7 mouse cellular contexts compared by ENCODE assay signal in genomic region chr3:28170911-28171618, GRCm38 (mm10).
DNase-seq lines count a peak whose midpoint lies in the region; ATAC-seq and TF ChIP-seq lines count a peak whose summit lies in the region.

No protein-coding gene starts in this region.

- WGBS in hindbrain, embryonic 14.5 days: 38% methylated on average over 17 of the region's 17 CpGs
- 25% methylated on average over 17 of the region's 17 CpGs for WGBS in liver, embryonic 12.5 days (ENCODE audit: insufficient replicate concordance)

- ATAC-seq in hindbrain, embryonic 14.5 days (ENCODE audit: low FRiP score): 0 out of 2 replicates have a peak, but pooled peaks have one; percentile 19
- peak; percentile 49; the same call in 1 of the 2 replicates for ATAC-seq in liver, embryonic 12.5 days

- 0 out of 2 replicates have a peak overlapping the region, but pooled peaks have one; percentile 3 for H3K4me2 ChIP-seq in hindbrain, embryonic 14.5 days (replicated peaks)
- H3K4me2 ChIP-seq in liver, embryonic 12.5 days: peak overlapping the region; percentile 58

- H3K9me3 ChIP-seq in ES-Bruce4 (replicated peaks; ENCODE audit: control insufficient read depth, insufficient read depth, low read length, poor library complexity, severe bottlenecking): no peaks in the 10 kb centered on the region
- H3K9me3 ChIP-seq in hindbrain, embryonic 14.5 days (ENCODE audit: control insufficient read depth, low read length): no peaks in the 10 kb centered on the region
- H3K9me3 ChIP-seq in liver, embryonic 12.5 days (replicated peaks): no peaks in the 10 kb centered on the region

- H3K4me1 ChIP-seq in ES-Bruce4 (ENCODE audit: control insufficient read depth, insufficient read depth, low read length): no peaks in the 10 kb centered on the region
- peaks cover 15% of the 10 kb centered on the region; the same call in 1 of the 2 replicates for H3K4me1 ChIP-seq in hindbrain, embryonic 14.5 days (replicated peaks; ENCODE audit: control insufficient read depth, insufficient read depth, low read length)
- H3K4me1 ChIP-seq in liver, embryonic 12.5 days: peaks cover 10% of the 10 kb centered on the region

- H3K27me3 ChIP-seq in ES-Bruce4 (ENCODE audit: control insufficient read depth, insufficient read depth, low read length, poor library complexity, severe bottlenecking): no peaks in the 10 kb centered on the region
- H3K27me3 ChIP-seq in hindbrain, embryonic 14.5 days (ENCODE audit: control insufficient read depth, insufficient read depth, low read length): no peaks in the 10 kb centered on the region
- H3K27me3 ChIP-seq in liver, embryonic 12.5 days (replicated peaks): no peaks in the 10 kb centered on the region

- no peak overlapping the region for H3K9ac ChIP-seq in ES-Bruce4 (ENCODE audit: low read depth, poor library complexity, severe bottlenecking)
- no peak overlapping the region for H3K9ac ChIP-seq in hindbrain, embryonic 14.5 days
- H3K9ac ChIP-seq in liver, embryonic 12.5 days: no peak overlapping the region

- TF ChIP-seq EP300 in ES-Bruce4 (IDR thresholded peaks at IDR 0.05; ENCODE audit: insufficient read depth, low read depth, low read length): no peak

- H3K4me3 ChIP-seq in ES-Bruce4 (ENCODE audit: low read depth, low read length): no peak overlapping the region
- H3K4me3 ChIP-seq in hindbrain, embryonic 14.5 days (replicated peaks; ENCODE audit: low read length): no peak overlapping the region
- H3K4me3 ChIP-seq in liver, embryonic 12.5 days: peak overlapping the region; percentile 34

- no peak for TF ChIP-seq POLR2A in ES-Bruce4 (IDR thresholded peaks at IDR 0.05; ENCODE audit: insufficient read depth, low read length)

- DNase-seq in T-cell, adult 2 months (ENCODE audit: low spot score): peak; percentile 84
- peak; percentile 65 for DNase-seq in embryo, embryonic 11 days
- DNase-seq in hindbrain, embryonic 14.5 days (ENCODE audit: low spot score): peak; percentile 63
- DNase-seq in neural tube, embryonic 10.5 days (ENCODE audit: extremely low spot score, low spot score): peak; percentile 28
- peak; percentile 74 to 78 for DNase-seq in thymus, postnatal 36 days

- no peaks in the 10 kb centered on the region for H3K36me3 ChIP-seq in ES-Bruce4 (ENCODE audit: control insufficient read depth, insufficient read depth, low read length, poor library complexity, severe bottlenecking)
- H3K36me3 ChIP-seq in hindbrain, embryonic 14.5 days (replicated peaks; ENCODE audit: control insufficient read depth, insufficient read depth): no peaks in the 10 kb centered on the region
- no peaks in the 10 kb centered on the region for H3K36me3 ChIP-seq in liver, embryonic 12.5 days

- H3K27ac ChIP-seq in ES-Bruce4 (ENCODE audit: insufficient read depth, low read length): no peak overlapping the region
- no peak overlapping the region for H3K27ac ChIP-seq in hindbrain, embryonic 14.5 days
- H3K27ac ChIP-seq in liver, embryonic 12.5 days: no peak overlapping the region

- TF ChIP-seq CTCF in ES-Bruce4 (IDR thresholded peaks at IDR 0.05; ENCODE audit: low read depth, low read length): peak; percentile 21

Comparison
In these comparisons a context has a peak if more than half of its experiments do, and no peak if none do; other contexts are left out.
1. DNase-seq: peak in every context shown above with its lines; median percentile 84 in T-cell, adult 2 months; 76 in thymus, postnatal 36 days; 65 in embryo, embryonic 11 days; 63 in hindbrain, embryonic 14.5 days; 28 in neural tube, embryonic 10.5 days.